Mouse (Mus musculus) ES-E14 (cell line): ENCODE measurements at regions not wholly inside any gene's neighbourhood (a gene's known extent, or its start where the extent isn't known, plus 50 kb on each side); places are given as distances from the start of the nearest gene placed in this dataset.

Experiments used
- CHD2 ChIP-seq: IDR thresholded peaks from 2 replicates; pipeline ENCODE4 v1.6.1; 2014; ENCODE audit warnings: mild to moderate bottlenecking, low read depth, low read length, inconsistent platforms
- HCFC1 ChIP-seq: IDR thresholded peaks from 2 replicates; pipeline ENCODE4 v1.6.1; 2012; ENCODE audit warnings: low read length, inconsistent platforms, borderline replicate concordance; ENCODE audit not compliant: insufficient read depth
- MAFK ChIP-seq: IDR thresholded peaks from 2 replicates; pipeline ENCODE4 v1.6.1; 2014; ENCODE audit warnings: mild to moderate bottlenecking, low read depth, low read length, inconsistent platforms; ENCODE audit not compliant: insufficient read depth
- ZC3H11A ChIP-seq: IDR thresholded peaks from 2 replicates; pipeline ENCODE4 v1.6.1; 2012; ENCODE audit warnings: low read depth, mild to moderate bottlenecking, inconsistent platforms, low read length, borderline replicate concordance
- ZNF384 ChIP-seq: IDR thresholded peaks from 2 replicates; pipeline ENCODE4 v1.6.1; 2012; ENCODE audit warnings: low read depth, low read length, inconsistent platforms

GRCm38 (mm10) chr4:124484613-124485586 lies 125.7 kb downstream of the 3100002H09Rik start:
- TF ChIP-seq MAFK (no peak), CHD2 (no peak), HCFC1 (no peak), ZC3H11A (no peak), ZNF384 (no peak)
